Mouse (Mus musculus) urinary bladder, postnatal 36 days (tissue): ENCODE measurements around the gene Scd1.

Source experiments
- DNase-seq, 2 experiments: peaks; one replicate each; pipeline ENCODE4 v3.0.0; 2022; ENCODE audit warnings: low spot score in 2 of 2, mixed read lengths in 1 of 2

The Scd1 gene

DNA sequence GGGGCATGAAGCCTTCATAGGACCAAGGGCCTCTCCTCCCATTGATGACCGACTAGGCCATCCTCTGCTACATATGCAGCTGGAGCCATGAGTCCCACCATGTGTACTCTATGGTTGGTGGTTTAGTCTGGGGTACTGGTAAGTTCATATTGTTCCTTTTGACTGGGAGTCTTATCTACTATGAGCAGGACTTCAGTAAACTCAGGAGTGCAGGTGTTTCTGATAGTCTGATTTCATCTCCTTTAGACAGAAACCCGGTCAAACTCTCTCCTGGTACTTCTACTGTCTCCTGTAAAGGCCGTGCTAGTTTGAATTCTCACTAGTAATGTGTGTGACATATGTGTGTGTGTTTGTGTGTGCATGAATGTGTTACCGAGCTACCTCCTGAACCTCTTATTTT is 41.9 kb downstream of the Scd1 start:
- no peak for DNase-seq

DNA sequence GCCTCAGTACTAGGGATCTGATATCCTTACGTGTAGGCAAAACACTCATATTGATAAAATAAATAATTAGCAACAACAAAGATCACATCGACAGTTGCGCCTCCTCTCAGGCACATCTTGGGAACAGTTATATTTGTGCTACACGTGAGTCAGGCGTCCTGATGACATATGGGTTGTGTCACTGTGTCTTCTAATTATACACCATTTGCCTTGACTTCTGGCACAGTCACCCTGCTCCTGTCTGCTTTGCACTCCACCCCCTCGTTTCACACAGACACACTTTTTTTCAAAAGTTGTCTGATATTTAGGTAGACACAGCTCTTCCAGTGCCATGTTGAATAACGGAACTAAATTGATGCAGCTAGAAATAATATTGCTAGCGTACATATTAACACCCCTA is 43.6 kb downstream of the Scd1 start:
- DNase-seq = no peak

DNA sequence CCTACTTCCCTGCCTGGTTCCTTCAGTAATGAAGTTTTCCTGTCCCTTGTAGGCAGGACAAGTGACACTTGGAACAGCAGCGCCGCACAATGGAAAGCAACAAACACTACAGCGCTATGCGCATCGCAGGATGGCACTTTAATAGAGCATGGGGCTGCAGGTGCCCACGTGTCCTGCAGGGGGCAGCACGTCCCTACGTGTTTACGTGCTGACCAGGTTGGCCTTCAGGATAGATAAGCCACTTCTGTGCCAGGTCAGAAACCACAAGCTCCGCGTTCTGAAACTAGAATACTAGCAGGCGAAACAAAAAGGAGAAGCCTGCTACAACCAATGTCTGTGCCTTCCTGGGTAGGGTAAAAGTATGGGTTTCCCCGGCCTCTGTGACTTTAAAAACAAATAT is 44.1 kb downstream of the Scd1 start:
- DNase-seq = peak; percentile 15 to 48

DNA sequence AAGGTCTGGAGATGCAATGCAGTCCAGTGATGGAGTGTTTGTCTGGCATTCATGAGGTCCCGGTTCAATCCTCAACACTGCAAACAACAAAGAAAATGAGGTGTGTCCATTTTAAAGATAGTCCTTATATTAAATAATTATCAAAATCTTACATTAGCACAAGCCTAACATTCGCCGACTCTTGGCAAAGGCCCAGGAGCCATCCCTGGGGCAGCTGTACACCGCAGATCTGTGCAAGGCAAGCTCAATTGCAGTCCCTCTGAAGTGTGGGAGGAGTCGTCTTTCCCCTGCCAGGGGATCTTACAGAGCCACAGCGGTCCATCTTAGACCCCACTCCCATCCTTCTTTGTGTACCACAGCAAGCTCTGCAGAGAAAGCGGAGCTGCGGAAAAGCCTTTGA is 49.0 kb downstream of the Scd1 start:
- no peak for DNase-seq

DNA sequence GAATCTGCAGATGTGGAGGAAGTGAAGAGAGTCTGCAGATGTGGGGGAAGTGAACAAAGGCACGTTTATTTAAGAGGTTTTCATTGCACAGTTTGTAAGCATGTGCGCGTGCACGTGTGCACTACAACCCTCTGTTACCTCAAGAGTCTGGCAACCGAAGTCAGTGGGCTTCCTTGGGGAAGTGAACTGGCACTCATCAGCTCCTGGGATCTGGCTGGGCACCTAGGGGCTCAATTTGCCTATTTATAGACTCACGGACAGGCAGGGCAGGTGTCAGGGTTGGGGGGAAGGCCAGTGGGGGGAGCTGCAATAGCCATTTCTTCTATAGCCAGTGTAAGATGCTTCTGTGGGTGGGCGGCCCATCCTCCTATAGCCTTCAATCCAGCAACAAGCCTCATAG is 55.9 kb downstream of the Scd1 start:
- no peak for DNase-seq

DNA sequence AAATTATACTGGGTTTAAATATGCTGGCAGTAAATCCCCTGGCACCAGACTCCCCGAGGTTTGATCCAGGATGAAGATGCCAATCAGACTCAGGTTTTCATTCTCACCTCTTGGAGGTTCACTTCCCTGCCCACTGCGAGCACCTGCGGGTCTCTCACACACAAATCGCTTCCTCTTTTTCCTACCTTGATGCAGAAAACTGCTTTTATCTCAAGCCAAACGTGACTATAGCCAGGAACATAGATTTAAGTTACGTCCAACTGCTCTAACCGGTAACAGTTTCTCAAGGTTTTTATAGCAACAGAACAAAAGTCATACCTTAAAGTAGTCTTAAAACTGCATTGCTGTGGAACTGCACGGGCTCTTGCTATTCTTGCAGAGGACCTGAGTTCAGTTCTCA is 58.0 kb downstream of the Scd1 start:
- DNase-seq = no peak
